Mouse (Mus musculus) yolk sac, embryonic 10.5 days (tissue): ENCODE results near the gene Phrf1.

Source experiments
- DNase-seq: peaks from one replicate; pipeline ENCODE4 v3.0.0-alpha.2; 2017; ENCODE audit warnings: low spot score

Gene Phrf1

GRCm38 (mm10) chr7:141228279-141229067 is at the start of gene Phrf1:
Phrf1 (plus strand) TSS chr7:141228784.
- peak; percentile 89 for DNase-seq

DNA sequence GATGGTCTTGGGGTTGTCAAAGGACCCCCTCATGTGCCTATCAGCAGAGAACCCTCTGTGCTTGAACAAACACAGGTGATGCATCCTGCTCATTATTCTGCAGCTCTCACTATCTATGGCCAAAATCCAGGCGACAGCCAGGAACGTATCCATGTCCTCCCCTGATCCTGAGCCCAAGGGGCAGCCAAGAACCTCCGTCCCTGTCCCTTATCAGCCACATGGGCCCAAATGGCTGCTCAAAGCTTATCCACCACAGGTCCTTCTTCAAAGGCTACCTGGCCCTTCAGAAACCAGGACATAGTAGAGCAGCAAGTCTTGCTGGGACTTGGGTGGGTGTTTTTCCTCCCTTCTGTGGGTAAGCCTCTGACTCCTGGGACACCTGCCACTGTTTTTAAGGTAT is 40.4 kb upstream of the Phrf1 start:
- DNase-seq = no peak

DNA sequence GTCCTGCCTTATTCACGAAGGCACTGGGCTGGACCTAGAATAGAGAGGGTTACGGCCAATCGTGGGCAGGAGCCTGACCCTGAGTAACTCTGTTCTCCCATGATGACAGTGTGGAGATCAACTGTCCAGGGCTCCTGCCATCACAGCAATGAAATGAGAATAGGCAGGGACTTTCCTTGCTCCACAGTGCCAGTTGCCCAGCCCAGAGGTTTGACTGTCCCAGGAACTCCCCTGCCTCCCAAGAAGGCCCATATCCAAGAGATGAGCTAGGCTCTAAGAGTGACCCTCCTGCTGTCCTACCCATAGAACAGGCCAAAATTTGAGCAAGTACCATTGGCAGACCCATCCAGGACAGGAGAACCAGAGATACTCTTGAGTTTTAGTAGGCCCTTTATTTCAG is 39.9 kb upstream of the Phrf1 start:
- no peak for DNase-seq

GRCm38 (mm10) chr7:141190220-141190619 is 38.4 kb upstream of the Phrf1 start:
- DNase-seq = no peak

- DNase-seq = no peak
Observed at GRCm38 (mm10) chr7:141191036-141191435, 37.5 kb upstream of the Phrf1 start.

- DNase-seq = no peak
Observed at GRCm38 (mm10) chr7:141191796-141192685, 36.5 kb upstream of the Phrf1 start.

DNA sequence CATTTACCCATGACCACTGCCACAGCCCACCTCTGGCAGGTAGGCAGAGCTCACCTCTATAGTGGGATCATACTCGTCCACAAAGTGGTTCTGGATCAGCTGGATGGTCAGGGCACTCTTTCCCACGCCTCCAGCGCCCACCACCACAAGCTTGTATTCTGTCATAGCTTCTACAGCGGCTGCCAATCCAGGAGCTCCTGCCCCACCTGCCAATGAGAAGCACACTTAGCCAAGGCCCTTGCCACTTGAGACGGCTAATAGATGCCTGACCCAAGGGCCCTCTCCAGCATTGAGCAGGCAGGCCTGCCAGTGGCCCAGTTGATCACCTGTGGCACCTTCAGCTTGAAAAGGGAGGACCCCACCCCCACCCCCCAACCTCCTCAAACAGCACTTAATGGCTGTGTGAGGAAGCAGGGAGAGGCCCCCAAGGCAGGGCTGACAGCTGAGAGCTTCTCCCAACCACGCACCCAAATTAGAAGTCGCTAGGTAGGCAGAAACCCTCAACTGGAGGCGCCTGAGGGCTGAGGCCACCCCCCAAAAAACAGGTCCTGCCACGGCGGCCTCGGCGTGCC is 35.7 kb upstream of the Phrf1 start:
- DNase-seq = no peak

- peak; percentile 70 for DNase-seq
Observed at GRCm38 (mm10) chr7:141193348-141193856, 35.2 kb upstream of the Phrf1 start.

DNA sequence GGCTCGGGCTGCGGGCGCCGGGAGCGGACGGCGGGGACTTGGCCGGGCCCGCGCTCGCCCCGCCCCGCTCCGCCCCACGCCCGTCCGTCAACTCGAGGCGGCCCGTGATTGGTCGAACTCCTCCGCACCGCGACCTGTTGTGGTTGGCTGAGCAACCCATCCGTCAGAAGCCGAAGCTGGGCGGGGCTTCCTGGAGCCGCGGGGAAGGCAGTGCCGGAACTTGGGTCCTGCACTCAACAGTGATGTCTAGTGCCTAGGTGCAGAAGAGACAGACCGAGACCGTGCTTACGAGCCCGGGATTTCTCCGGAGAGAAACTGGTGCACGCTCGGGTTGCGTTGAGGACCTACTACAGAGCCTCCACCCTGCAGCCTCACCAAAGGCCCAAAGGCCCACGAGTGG is 34.6 kb upstream of the Phrf1 start, which contains the start of the genes Hras and Lrrc56:
Gene Hras, minus strand, starts transcription at position 58 of the 400 bp plus-strand sequence.
Gene Lrrc56, plus strand, starts transcription at position 210 of the 400 bp plus-strand sequence.
- peak; percentile 98 for DNase-seq

DNA sequence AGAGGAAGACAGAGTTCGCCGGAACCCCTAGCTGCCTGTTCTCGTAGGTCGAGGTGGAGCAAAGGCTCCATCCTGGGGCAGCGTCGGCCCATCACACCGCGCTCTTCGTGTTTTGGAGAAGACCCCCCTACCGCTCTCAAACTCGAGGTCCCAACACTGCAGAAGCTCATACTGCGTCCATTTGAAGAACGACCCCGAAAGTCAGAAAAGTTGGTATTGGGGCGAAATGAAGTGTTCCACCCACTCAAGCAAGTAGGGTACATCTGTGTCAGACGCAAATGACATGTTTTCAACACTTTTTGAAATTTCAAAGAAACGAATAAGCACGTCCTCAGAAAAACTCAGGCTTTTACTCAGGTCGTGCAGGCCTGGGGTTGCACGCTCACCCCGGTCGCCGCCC is 34.2 kb upstream of the Phrf1 start:
- DNase-seq = no peak

DNA sequence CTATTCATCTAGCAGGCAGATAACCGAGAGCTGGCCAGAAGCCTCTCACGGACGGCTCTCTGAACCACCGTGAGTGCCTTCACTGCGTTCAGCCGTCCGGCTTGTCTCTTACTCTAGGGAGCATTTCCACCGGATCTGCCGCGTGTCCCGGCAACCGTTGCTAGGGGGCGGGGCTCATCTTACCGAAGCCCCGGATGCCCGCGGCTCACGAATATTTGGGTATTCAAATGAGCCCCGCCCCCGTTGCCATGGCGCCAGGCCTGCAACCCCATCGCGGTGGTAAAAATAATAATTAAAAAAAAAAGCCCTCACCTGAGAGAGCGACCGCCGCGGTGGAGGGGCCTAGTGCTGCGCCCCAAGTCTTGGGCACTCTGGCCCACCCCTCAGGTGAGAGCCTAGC is 33.8 kb upstream of the Phrf1 start:
- DNase-seq = peak; percentile 88

GRCm38 (mm10) chr7:141195754-141196153 is 32.8 kb upstream of the Phrf1 start:
- no peak for DNase-seq

GRCm38 (mm10) chr7:141196619-141197282 is 31.8 kb upstream of the Phrf1 start:
- no peak for DNase-seq

DNA sequence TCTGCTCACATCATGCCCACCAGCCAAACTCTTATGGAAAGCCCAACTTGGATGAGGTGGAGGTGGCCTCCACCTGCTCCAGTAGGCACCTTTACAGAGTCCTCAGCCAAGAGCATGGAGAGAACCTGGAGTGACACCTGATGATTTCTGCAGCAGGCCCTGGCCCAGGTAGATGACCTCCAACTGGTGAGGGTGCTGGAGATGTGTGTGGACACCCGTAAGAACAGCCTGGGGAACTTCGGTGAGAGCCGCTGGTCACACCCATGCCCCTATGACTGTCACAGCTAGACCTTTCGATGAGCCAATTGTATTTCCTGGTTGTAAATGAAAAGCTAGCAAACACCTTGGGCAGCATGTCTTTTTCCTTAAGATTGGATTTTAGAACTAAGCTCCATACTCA is 30.5 kb upstream of the Phrf1 start:
- DNase-seq = no peak

DNA sequence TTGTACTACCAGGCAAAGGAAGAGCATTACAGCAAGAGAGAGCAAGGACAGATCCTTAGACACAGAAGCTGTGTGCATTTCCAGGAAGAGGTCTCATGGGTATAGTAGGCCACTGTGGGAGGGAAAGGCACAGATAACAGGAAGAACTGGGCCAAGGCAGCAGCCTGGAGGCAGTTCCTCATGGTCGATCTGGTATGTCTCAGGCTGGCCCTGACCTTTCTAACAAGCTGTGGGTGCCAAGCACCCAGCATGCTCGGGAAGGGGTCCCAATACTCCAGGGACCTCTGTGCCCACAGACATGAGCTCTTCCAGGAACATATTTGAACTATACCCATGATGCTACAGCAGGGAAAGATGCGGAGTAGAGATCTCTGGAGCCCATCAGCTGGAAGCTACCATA is 24.0 kb upstream of the Phrf1 start:
- no peak for DNase-seq

- no peak for DNase-seq
Observed at GRCm38 (mm10) chr7:141205504-141205903, 23.1 kb upstream of the Phrf1 start.

DNA sequence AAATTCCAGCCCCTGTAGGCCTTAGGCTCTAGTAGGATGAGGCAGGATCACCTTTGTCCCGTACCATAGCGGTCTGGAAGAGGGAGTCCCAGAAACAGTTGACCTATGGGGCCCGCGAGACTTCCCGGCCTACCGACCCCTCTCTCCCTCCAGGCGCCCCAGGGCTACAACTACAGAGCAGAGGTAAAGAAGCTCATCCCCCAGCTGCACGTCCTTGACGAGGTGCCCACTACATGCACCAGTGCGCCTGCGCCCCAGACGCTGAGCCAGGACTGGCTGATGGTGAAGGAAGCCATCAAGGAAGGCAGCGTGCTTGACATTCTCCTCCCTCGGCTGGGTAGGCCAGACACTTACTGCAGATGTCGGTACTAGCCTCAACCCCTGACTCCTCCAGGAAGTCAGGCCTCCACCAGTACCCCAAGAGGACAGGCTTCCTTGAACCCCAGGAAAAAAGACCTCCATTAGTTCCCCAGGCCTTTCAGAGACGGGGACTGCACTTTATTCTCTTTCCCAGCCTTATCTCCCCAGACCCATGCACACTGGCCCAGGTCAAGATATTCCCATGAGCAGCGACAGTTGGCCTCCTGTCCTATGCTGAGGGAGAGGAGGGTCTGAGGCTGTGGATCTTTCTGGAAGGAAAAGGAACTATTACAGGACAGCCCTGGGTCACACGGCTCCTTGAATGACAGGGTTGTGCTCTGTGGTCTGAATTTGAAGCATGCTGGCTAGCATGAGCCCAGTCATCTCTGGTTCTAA is 22.2 kb upstream of the Phrf1 start:
- DNase-seq = no peak

DNA sequence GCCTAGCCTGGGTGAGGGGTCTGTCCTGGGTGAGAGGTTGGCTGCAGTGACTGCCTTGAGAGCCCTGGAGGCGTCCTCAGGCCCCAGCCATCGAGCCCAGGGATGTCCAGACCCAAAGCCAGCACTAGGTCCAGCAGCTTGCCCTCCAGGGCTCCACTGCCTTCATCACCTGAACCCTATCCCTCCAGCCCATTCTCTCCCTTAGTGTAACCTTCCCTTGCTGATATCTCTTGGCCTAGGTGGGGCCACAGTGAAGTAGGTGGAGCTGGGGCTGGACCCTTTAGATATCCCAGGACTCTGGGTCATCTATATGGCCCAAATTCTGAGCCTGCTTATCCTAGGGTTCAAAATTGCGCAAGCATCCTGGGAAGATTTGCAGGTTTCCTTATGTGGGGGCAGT is 19.1 kb upstream of the Phrf1 start:
- no peak for DNase-seq

- DNase-seq = no peak
Observed at GRCm38 (mm10) chr7:141210137-141210536, 18.4 kb upstream of the Phrf1 start.

GRCm38 (mm10) chr7:141210606-141211131 is 17.9 kb upstream of the Phrf1 start:
- no peak for DNase-seq

DNA sequence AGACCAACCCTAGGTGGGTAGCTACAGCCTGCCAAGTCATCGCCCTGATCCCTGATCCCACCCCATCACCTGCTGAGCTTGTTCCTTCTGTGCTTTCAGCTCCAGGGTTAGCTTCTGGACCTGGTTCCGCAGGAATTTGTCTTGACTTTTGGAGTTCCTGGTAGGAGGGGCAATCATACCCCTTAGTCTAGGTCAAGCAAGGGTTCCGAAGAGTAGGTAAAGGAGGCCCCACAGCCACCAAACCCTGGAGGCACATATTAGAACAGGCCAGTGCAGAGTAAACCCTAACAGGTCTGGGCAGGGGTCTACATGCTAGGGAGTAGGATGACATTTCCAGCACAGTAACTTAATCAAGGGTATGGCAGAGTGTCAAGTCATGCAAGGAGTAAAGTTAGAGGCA is 15.5 kb upstream of the Phrf1 start:
- no peak for DNase-seq
